Comparison of ENCODE assay signal across 10 mouse cellular contexts in the genomic region with DNA sequence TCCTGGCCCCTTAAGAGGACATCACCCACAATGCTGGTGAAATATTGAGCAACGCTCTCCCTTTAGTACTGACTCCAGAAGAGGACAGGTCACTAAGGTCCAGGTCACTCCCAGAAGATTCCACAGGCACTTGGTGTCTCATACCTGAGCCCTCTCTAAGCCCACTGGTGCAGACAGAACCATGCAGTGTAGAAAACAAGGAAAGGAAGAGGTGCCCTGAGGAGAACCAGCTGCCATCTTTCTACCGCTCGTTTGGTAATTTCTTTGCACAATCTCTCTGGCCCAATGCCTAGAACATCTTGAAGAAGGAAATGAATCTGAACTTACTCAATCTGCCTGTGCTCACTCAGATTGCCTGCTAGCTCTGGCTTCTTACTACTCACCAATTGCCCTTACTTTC. TPM values are rescaled to one million over a fixed set of nuclear protein-coding genes. Genes with fewer than 3 reads are reported as not detected.
DNase-seq lines count a peak whose midpoint lies in the region; ATAC-seq and TF ChIP-seq lines count a peak whose summit lies in the region.
"Had no signal": no experiment of that assay in that cellular context is flagged by ENCODE, and none has a peak within 500 bp of the region (broad histone marks: within the 10 kb centered on the region; RNA-seq: fewer than 3 reads in every experiment).

No protein-coding gene starts in this region.

- H3K4me3 ChIP-seq in intestine, postnatal 0 days (ENCODE audit: low read depth, low read length): peak overlapping the region; percentile 10; the same call in 1 of the 2 replicates
- H3K4me3 ChIP-seq in intestine, embryonic 15.5 days (replicated peaks): no peak overlapping the region
- H3K4me3 ChIP-seq: midbrain, embryonic 12.5 days; stomach, embryonic 15.5 days had no signal

- peak overlapping the region; percentile 42; the same call in 1 of the 2 replicates for H3K27ac ChIP-seq in intestine, postnatal 0 days (ENCODE audit: low read depth, low read length)
- no peak overlapping the region for H3K27ac ChIP-seq in intestine, embryonic 15.5 days
- H3K27ac ChIP-seq: midbrain, embryonic 12.5 days; stomach, embryonic 15.5 days had no signal

- H3K9me3 ChIP-seq in intestine, postnatal 0 days (ENCODE audit: control insufficient read depth): no peaks in the 10 kb centered on the region
- no peaks in the 10 kb centered on the region for H3K9me3 ChIP-seq in intestine, embryonic 15.5 days
- H3K9me3 ChIP-seq: midbrain, embryonic 12.5 days; stomach, embryonic 15.5 days had no signal

- no peaks in the 10 kb centered on the region for H3K36me3 ChIP-seq in intestine, postnatal 0 days (ENCODE audit: control insufficient read depth, insufficient read depth)
- no peaks in the 10 kb centered on the region for H3K36me3 ChIP-seq in intestine, embryonic 15.5 days
- H3K36me3 ChIP-seq: midbrain, embryonic 12.5 days; stomach, embryonic 15.5 days had no signal

- H3K9ac ChIP-seq in intestine, postnatal 0 days (ENCODE audit: low read depth, low read length): no peak overlapping the region
- no peak overlapping the region for H3K9ac ChIP-seq in intestine, embryonic 15.5 days
- H3K9ac ChIP-seq: midbrain, embryonic 12.5 days; stomach, embryonic 15.5 days had no signal

- peak overlapping the region; percentile 61 for H3K4me2 ChIP-seq in intestine, postnatal 0 days (replicated peaks; ENCODE audit: low read depth)
- no peak overlapping the region for H3K4me2 ChIP-seq in intestine, embryonic 15.5 days (replicated peaks)
- H3K4me2 ChIP-seq: midbrain, embryonic 12.5 days; stomach, embryonic 15.5 days had no signal

- no peak for ATAC-seq in intestine, postnatal 0 days
- no peak for ATAC-seq in intestine, embryonic 15.5 days

- no peaks in the 10 kb centered on the region for H3K27me3 ChIP-seq in intestine, postnatal 0 days (replicated peaks; ENCODE audit: control insufficient read depth, insufficient read depth, low read length)
- H3K27me3 ChIP-seq in intestine, embryonic 15.5 days (replicated peaks): no peaks in the 10 kb centered on the region
- H3K27me3 ChIP-seq: midbrain, embryonic 12.5 days; stomach, embryonic 15.5 days had no signal

- DNase-seq in 3134 (ENCODE audit: extremely low read depth, insufficient read length, low spot score): peak; percentile 57
- peak; percentile 51 to 70 for DNase-seq in adrenal gland, postnatal 36 days
- DNase-seq in lung, adult 18-20 months: peak; percentile 75 to 89
- DNase-seq in embryo, embryonic 10.5 days (ENCODE audit: low spot score): no peak
- no peak for DNase-seq in cerebellum, adult 8-10 months
- DNase-seq in urinary bladder, postnatal 10 days (ENCODE audit: low spot score): no peak

- peaks cover 3% of the 10 kb centered on the region for H3K4me1 ChIP-seq in intestine, postnatal 0 days (replicated peaks; ENCODE audit: control insufficient read depth, insufficient read depth, low read length)
- 0 out of 2 replicates have a peak, but pooled peaks cover 2% of the 10 kb centered on the region for H3K4me1 ChIP-seq in intestine, embryonic 15.5 days (replicated peaks)
- H3K4me1 ChIP-seq: midbrain, embryonic 12.5 days; stomach, embryonic 15.5 days had no signal

- 48% methylated on average over 3 of the region's 3 CpGs for WGBS in intestine, postnatal 0 days
- 64% methylated on average over 3 of the region's 3 CpGs for WGBS in intestine, embryonic 15.5 days

- no peak for TF ChIP-seq CTCF in intestine, postnatal 0 days (IDR thresholded peaks at IDR 0.05; ENCODE audit: low read depth)

RNA-seq across cellular contexts. Expression of a gene that starts 2.0 kb away (rescaled TPM):
- 42.9 and 51.1 TPM in 2 replicates for polyA plus RNA-seq in intestine, postnatal 0 days (2015; fragmentation: Nextera tagmentation; extraction: Ambion mirVana)
- 1.9 and 2.3 TPM in 2 replicates for polyA plus RNA-seq in intestine, embryonic 15.5 days (2015; fragmentation: Nextera tagmentation; extraction: Ambion mirVana)
- total RNA-seq in adrenal gland, postnatal 36 days (2021): 100 to 1,000 TPM; 334 to 458 TPM

Comparison
In these comparisons a context has a peak if more than half of its experiments do, and no peak if none do; other contexts are left out.
1. RNA of a gene that starts 2.0 kb away (polyA plus RNA-seq): 42.9 to 51.1 TPM in intestine, postnatal 0 days; 1.9 to 2.3 TPM in intestine, embryonic 15.5 days; every median in the first group is over 10 times any median in the second.
2. DNase-seq: peak in 3134 (single experiment), adrenal gland, postnatal 36 days (2 of 2) and lung, adult 18-20 months (2 of 2); none in embryo, embryonic 10.5 days (single experiment), cerebellum, adult 8-10 months (single experiment) and urinary bladder, postnatal 10 days (single experiment).